Mouse (Mus musculus): ENCODE results near the gene Ndufa12.

GRCm38 (mm10) chr10:94162031-94162430 lies 36.5 kb upstream of the Ndufa12 start:
- no peak for TF ChIP-seq CTCF (IDR thresholded peaks at IDR 0.05; ENCODE audit: low read depth)
- TF ChIP-seq EP300 (IDR thresholded peaks at IDR 0.05; ENCODE audit: low read depth): no peak

Data from heart, postnatal 0 days (tissue).